Mouse (Mus musculus): ENCODE measurements around the gene Nckap5. TPM values are rescaled to one million over a fixed set of nuclear protein-coding genes. Genes with fewer than 3 reads are reported as not detected.

The Nckap5 gene
- total RNA-seq, 1 experiment from 2014 or later: not detected

- no peak for ATAC-seq (replicated peaks; ENCODE audit: insufficient number of reproducible peaks, low FRiP score, low TSS enrichment, poor library complexity, severe bottlenecking)
These were observed 376.0 kb downstream of the Nckap5 start for GRCm38 (mm10) chr1:126454504-126455173.

DNA sequence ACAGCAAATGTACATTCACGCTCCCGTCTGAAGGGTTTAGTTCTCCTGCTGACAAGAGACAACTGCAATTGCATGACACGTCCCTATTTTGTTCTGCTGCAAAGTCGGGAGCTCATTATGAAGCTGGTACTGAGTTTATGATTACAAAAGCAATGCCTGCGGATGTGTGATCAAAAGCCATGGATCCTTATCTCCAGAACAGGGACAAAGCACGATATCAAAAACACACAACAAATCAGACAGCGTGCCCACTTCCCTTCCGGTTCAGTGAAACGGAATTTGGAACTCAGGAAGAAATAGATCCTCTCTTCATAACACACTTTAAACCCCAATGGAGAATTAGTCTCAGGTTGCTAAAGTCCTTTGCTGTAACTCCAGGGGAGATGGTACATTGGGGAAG is 379.1 kb downstream of the Nckap5 start:
- no peak for ATAC-seq (replicated peaks; ENCODE audit: insufficient number of reproducible peaks, low FRiP score, low TSS enrichment, poor library complexity, severe bottlenecking)

DNA sequence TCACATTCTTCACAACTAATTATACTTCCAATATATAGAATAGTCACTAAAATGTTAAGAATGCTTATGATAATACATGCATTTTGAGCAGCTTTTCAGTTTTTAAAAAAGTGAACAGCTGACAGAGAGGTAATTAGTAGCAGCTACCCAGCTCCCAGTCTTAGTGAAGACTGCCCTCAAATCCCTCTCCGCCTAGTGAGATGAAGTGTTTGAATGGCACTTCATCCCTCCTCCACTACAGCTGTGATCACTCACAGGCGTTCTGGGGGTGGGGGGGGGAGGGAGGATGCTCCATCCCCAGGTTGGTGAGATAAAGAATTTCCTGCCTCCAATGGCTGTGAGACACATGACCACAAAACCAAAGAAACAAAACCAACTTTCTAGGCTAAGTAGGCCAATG is 381.2 kb downstream of the Nckap5 start:
- no peak for ATAC-seq (replicated peaks; ENCODE audit: insufficient number of reproducible peaks, low FRiP score, low TSS enrichment, poor library complexity, severe bottlenecking)

DNA sequence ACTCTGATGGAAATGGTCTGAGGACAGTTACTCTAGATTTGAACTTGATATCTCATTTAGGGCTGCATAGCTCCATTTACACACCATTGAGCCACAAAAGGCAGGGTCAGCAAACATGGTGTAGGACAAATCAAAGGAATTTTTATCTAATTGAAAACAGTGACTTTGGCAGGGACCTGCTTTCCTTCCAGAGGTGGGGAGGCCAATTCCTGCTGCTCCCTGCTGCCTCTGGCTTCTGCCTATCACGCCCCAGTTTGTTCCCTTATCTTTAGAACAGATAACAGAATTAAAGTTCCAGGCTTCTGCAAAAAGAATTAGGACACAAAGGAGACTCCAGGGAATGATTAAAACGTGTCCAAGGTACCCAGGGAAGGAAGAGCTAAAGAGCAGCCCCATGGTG is 386.7 kb downstream of the Nckap5 start:
- ATAC-seq (replicated peaks; ENCODE audit: insufficient number of reproducible peaks, low FRiP score, low TSS enrichment, poor library complexity, severe bottlenecking): no peak

DNA sequence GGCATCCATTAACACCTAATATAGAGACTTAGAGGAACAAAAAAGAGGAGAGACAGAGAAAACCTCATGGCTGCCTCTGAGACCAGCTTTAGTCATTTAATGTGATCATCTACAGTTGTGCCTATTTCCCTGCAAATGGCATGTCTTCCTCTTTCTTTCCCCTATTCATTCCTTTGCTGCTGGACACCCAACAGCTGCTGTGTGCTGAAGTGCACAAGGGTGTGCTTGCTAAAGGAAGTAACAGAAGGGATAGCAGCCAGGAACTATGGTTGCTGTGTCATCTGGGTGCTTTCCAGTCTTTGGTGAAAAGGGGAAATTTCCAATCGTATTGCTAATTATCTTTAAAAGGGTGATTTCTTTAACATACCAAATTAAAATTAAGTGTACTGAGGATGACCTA is 387.9 kb downstream of the Nckap5 start:
- ATAC-seq (replicated peaks; ENCODE audit: insufficient number of reproducible peaks, low FRiP score, low TSS enrichment, poor library complexity, severe bottlenecking): no peak

GRCm38 (mm10) chr1:126438000-126438572 is 392.5 kb downstream of the Nckap5 start:
- no peak for ATAC-seq (replicated peaks; ENCODE audit: insufficient number of reproducible peaks, low FRiP score, low TSS enrichment, poor library complexity, severe bottlenecking)

DNA sequence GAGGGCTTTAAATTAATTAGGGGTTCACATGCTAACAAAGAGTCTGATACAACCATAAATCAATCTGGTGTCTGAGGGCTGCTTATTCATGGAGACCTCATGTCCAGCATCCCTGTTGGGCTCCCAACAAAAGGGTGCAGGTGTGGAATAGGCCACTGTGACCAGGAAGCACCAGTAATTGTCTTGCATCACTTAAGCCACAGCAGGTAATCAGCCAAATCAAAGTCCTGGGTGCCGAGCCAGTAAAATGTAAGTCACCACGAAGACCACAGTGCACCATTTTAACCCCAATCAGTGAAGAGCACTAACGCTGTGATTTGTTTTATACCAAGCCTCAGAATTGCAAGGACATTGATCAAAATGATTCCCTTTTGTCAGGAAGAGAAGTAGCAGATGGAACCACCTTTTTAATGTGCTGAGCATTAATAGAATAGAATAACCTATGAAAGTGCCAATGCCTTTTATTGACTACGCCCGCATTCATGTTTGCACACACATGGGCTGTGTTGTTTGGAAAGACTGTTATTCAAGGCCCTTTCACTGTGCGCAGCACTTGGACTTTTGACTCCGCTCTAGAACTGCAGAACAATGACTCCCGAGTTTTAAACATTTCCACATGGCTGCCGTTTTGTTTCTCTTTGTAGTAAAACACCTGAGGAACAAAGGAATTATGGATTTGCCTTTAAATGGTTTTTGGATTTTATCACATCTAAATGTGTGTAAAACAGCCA is 393.5 kb downstream of the Nckap5 start:
- no peak for ATAC-seq (replicated peaks; ENCODE audit: insufficient number of reproducible peaks, low FRiP score, low TSS enrichment, poor library complexity, severe bottlenecking)

- ATAC-seq (replicated peaks; ENCODE audit: insufficient number of reproducible peaks, low FRiP score, low TSS enrichment, poor library complexity, severe bottlenecking): no peak
These were observed 398.3 kb downstream of the Nckap5 start for GRCm38 (mm10) chr1:126432285-126432684.

DNA sequence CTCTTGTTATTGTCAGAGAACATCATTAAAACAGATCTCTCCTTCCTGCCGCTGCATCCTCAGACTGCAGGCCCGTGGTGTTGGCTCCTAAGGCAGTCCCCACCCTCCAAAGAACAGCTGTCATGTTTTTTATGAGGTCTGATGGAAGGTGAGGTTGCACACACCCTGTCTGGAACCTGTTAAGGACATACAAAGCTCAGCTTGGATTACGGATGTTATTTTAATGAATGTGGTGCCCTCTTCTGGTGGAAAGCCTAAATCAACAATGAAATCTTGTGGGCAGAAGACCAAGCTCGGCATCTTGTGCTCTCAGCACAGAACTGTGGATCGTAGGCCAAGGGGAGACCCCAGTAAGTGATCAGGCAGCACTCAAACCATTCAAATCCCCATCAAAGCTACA is 399.0 kb downstream of the Nckap5 start:
- no peak for ATAC-seq (replicated peaks; ENCODE audit: insufficient number of reproducible peaks, low FRiP score, low TSS enrichment, poor library complexity, severe bottlenecking)

GRCm38 (mm10) chr1:126411426-126411825 is 419.2 kb downstream of the Nckap5 start:
- ATAC-seq (replicated peaks; ENCODE audit: insufficient number of reproducible peaks, low FRiP score, low TSS enrichment, poor library complexity, severe bottlenecking): no peak

GRCm38 (mm10) chr1:126407886-126408285 is 422.7 kb downstream of the Nckap5 start:
- no peak for ATAC-seq (replicated peaks; ENCODE audit: insufficient number of reproducible peaks, low FRiP score, low TSS enrichment, poor library complexity, severe bottlenecking)

- no peak for ATAC-seq (replicated peaks; ENCODE audit: insufficient number of reproducible peaks, low FRiP score, low TSS enrichment, poor library complexity, severe bottlenecking)
These were observed 425.1 kb downstream of the Nckap5 start for GRCm38 (mm10) chr1:126405543-126405942.

DNA sequence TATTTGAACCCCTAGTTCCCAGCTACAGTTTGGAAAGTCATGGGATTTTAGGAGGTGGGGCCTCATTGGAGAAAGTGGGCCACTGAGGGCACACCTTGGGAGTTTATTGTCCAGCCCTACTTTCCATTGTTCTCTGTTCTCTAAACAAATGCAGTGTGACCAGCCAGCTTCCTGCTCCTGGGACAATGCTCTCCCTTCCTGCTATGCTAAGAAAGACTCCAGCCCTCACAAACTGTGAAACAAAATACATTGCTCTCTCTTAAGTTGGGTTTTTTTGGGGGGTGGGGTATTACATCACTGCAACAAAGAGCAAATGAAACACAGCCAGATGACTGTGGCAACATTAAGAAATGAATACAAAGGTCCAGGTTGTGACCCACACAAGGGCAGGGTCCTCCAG is 426.6 kb downstream of the Nckap5 start:
- no peak for ATAC-seq (replicated peaks; ENCODE audit: insufficient number of reproducible peaks, low FRiP score, low TSS enrichment, poor library complexity, severe bottlenecking)

- no peak for ATAC-seq (replicated peaks; ENCODE audit: insufficient number of reproducible peaks, low FRiP score, low TSS enrichment, poor library complexity, severe bottlenecking)
These were observed 439.4 kb downstream of the Nckap5 start for GRCm38 (mm10) chr1:126391204-126391603.

DNA sequence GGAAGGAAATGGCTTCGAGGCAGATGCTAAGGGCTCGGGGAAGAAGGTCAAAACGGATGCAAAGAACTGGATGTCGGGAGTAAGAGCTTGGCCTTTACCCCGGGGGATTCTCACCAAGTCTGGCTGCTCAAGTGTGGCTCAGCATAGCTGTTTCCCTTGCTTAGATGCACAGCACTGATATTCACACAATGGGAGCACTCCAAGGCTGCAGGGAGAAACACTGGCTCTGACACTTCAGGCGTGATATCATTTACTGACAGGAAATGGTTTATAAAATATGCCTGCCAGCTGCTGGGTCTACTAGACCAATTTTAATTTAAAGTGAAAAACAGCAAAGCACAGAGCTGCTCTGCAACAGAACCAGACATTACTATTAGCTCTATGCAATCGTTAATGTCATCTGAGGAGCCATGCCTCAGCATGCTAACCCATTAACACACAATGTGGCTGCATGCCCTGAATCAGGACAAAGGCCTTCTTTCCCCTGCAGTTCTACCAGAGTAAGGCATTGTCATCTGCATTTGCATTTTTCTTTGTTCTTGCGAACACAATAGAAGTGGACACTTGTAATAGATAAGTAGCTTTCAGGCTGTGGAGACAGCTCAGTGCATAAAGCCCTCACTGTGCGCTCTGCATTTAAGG is 453.1 kb downstream of the Nckap5 start:
- no peak for ATAC-seq (replicated peaks; ENCODE audit: insufficient number of reproducible peaks, low FRiP score, low TSS enrichment, poor library complexity, severe bottlenecking)

GRCm38 (mm10) chr1:126366736-126367135 is 463.9 kb downstream of the Nckap5 start:
- ATAC-seq (replicated peaks; ENCODE audit: insufficient number of reproducible peaks, low FRiP score, low TSS enrichment, poor library complexity, severe bottlenecking): no peak

GRCm38 (mm10) chr1:126364556-126364955 is 466.0 kb downstream of the Nckap5 start:
- ATAC-seq (replicated peaks; ENCODE audit: insufficient number of reproducible peaks, low FRiP score, low TSS enrichment, poor library complexity, severe bottlenecking): no peak

DNA sequence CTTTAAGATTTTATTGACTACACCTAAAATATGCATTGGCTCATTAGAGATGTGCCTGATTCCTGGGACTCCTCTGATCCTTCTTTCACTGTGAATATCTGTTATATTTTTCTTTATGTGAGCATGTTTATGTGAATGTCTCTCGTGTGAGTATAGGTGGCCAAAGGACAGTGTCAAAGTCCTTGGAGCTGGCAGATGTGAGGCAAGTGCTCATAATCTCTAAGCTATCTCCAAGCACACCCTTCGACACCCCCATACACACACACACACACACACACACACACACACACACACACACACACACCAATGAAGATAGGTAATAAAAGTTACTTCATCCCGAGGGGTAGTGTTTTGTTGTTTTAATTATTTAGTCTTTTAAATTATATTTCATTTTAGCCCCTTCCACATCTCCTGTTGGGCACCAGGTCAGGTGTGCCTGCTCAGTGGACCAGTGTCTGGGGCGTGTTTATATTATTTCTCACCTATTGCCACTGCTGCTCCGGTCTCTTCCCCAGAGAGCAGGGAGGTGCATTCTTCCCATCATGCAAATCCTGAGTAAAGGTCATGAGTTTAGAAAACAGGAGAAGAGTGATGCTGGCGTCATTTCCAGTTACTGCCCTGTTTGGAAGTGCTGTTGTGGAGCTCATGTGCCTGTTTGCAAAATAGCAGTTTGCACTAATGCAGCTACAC is 469.9 kb downstream of the Nckap5 start:
- ATAC-seq (replicated peaks; ENCODE audit: insufficient number of reproducible peaks, low FRiP score, low TSS enrichment, poor library complexity, severe bottlenecking): no peak

GRCm38 (mm10) chr1:126360111-126360510 is 470.5 kb downstream of the Nckap5 start:
- no peak for ATAC-seq (replicated peaks; ENCODE audit: insufficient number of reproducible peaks, low FRiP score, low TSS enrichment, poor library complexity, severe bottlenecking)

Measured in monocyte, adult 5-6 weeks (primary cell).